Mouse (Mus musculus): ENCODE results near the gene Celsr2. TPM values are rescaled to one million over a fixed set of nuclear protein-coding genes. Genes with fewer than 3 reads are reported as not detected.

The Celsr2 gene
- total and polyA plus RNA-seq, 2 experiments from 2014 or later = 24.4 to 83.4 TPM

DNA sequence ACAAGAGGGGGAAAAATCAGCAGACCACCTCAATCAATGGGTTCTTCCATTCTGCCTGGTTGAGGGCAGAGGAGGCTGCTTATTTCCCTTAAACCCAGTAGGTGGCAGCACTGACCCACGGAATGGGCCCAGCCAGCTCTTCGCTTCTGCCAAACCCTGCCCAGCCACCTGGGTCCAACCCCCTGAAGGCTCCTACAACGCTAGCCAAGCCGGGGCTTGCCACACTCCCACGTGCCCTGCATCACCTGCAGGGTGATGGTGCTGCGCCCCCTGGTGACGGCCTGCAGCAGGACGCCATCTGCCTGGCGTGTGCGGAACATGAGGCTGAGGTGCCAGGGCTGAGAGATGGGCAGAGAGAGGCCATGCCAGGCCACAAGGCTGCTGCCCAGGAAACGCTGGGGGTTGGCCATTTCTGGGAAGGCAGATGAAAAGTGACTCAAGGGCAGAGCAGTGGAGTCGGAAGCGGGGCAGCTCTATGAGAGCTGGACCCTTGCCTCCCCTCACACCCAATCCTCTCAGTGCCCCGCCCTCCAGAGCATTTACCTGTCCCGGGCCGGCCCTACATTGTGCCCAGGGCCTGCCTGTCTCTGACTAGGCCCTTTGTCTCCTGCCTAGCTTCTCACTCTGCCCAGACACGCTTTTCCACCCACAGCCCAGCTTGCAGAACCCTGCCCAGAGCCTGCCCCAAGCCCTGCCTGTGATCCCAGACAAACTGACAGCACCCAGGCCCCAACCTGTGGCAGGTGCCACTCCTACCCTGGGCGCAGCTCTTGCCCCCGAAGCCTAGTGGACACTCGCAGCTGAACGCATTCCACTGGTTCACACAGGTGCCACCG is 13.4 kb downstream of the Celsr2 start:
- Histone ChIP-seq H3K4me2 (ENCODE audit: low read depth, low read length, poor library complexity, severe bottlenecking) (no peak overlapping the region), H3K36me3 (ENCODE audit: insufficient read depth, low read length) (peaks cover 74% of the 10 kb centered on the region), H3K4me3 (ENCODE audit: low read depth, low read length) (no peak overlapping the region), H3K9ac (replicated peaks; ENCODE audit: low read length, poor library complexity, severe bottlenecking) (no peak overlapping the region), H3K4me1 (ENCODE audit: insufficient read depth, low read length) (peaks cover 5% of the 10 kb centered on the region; the same call in 1 of the 2 replicates), H3K9me3 (ENCODE audit: low read length) (no peaks in the 10 kb centered on the region), H3K27ac (ENCODE audit: low read depth, low read length) (peak overlapping the region; percentile 0; the same call in 1 of the 2 replicates), H3K27me3 (ENCODE audit: insufficient read depth, low read length) (no peaks in the 10 kb centered on the region)
- DNase-seq (ENCODE audit: low spot score) = peak; percentile 95
- peak; percentile 95 for TF ChIP-seq CTCF (IDR thresholded peaks at IDR 0.05)
- ATAC-seq (ENCODE audit: low FRiP score) = peak; percentile 87
- 38% methylated on average over 22 of the region's 22 CpGs for WGBS

- no peaks in the 10 kb centered on the region for H3K9me3 ChIP-seq (ENCODE audit: low read length)
- WGBS = 89% methylated on average over 5 of the region's 5 CpGs
- DNase-seq (ENCODE audit: low spot score) = no peak
- no peak overlapping the region for H3K4me2 ChIP-seq (ENCODE audit: low read depth, low read length, poor library complexity, severe bottlenecking)
- no peak for TF ChIP-seq CTCF (IDR thresholded peaks at IDR 0.05)
- no peaks in the 10 kb centered on the region for H3K4me1 ChIP-seq (ENCODE audit: insufficient read depth, low read length)
- H3K4me3 ChIP-seq (ENCODE audit: low read depth, low read length) = no peak overlapping the region
- H3K9ac ChIP-seq (replicated peaks; ENCODE audit: low read length, poor library complexity, severe bottlenecking) = no peak overlapping the region
- peaks cover 77% of the 10 kb centered on the region for H3K36me3 ChIP-seq (ENCODE audit: insufficient read depth, low read length)
- no peak for ATAC-seq (ENCODE audit: low FRiP score)
- H3K27ac ChIP-seq (ENCODE audit: low read depth, low read length) = no peak overlapping the region
- H3K27me3 ChIP-seq (ENCODE audit: insufficient read depth, low read length) = no peaks in the 10 kb centered on the region
Measured at GRCm38 (mm10) chr3:108400442-108400841, 14.9 kb downstream of the Celsr2 start.

- no peak for DNase-seq (ENCODE audit: low spot score)
- Histone ChIP-seq H3K36me3 (ENCODE audit: insufficient read depth, low read length) (peaks cover 66% of the 10 kb centered on the region), H3K4me1 (ENCODE audit: insufficient read depth, low read length) (no peaks in the 10 kb centered on the region), H3K27ac (ENCODE audit: low read depth, low read length) (no peak overlapping the region), H3K9me3 (ENCODE audit: low read length) (no peaks in the 10 kb centered on the region), H3K4me2 (ENCODE audit: low read depth, low read length, poor library complexity, severe bottlenecking) (no peak overlapping the region), H3K9ac (replicated peaks; ENCODE audit: low read length, poor library complexity, severe bottlenecking) (no peak overlapping the region), H3K4me3 (ENCODE audit: low read depth, low read length) (no peak overlapping the region), H3K27me3 (ENCODE audit: insufficient read depth, low read length) (no peaks in the 10 kb centered on the region)
- 94% methylated on average over 9 of the region's 9 CpGs for WGBS
- no peak for TF ChIP-seq CTCF (IDR thresholded peaks at IDR 0.05)
- ATAC-seq (ENCODE audit: low FRiP score) = no peak
Measured at GRCm38 (mm10) chr3:108398281-108398680, 17.1 kb downstream of the Celsr2 start.

DNA sequence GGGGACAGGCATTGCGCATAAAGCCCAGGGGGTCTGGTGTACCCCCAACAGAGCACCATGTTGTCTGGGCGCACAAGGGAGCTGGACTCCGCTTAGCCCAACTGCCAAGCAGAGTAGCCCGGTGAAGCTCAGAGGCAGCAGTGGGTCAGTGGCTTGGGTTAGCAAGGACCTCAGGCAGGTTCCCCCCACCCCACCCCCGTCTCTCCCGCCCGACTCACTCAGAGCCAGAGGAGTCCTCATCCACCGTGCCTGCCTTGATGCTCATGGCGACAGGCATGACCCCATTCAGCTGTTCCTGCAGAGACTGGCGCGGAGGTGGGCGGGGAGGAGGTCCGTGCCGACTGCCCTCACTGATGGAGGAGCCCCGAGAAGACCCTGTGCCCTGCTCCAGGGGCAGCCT is 22.6 kb downstream of the Celsr2 start:
- peaks cover 35% of the 10 kb centered on the region for H3K36me3 ChIP-seq (ENCODE audit: insufficient read depth, low read length)
- H3K27me3 ChIP-seq (ENCODE audit: insufficient read depth, low read length) = no peaks in the 10 kb centered on the region
- no peak for TF ChIP-seq CTCF (IDR thresholded peaks at IDR 0.05)
- H3K9ac ChIP-seq (replicated peaks; ENCODE audit: low read length, poor library complexity, severe bottlenecking) = no peak overlapping the region
- H3K4me1 ChIP-seq (ENCODE audit: insufficient read depth, low read length) = no peaks in the 10 kb centered on the region
- no peak overlapping the region for H3K27ac ChIP-seq (ENCODE audit: low read depth, low read length)
- H3K4me2 ChIP-seq (ENCODE audit: low read depth, low read length, poor library complexity, severe bottlenecking) = no peak overlapping the region
- ATAC-seq (ENCODE audit: low FRiP score) (no peak), DNase-seq (ENCODE audit: low spot score) (no peak)
- H3K9me3 ChIP-seq (ENCODE audit: low read length) = no peaks in the 10 kb centered on the region
- H3K4me3 ChIP-seq (ENCODE audit: low read depth, low read length) = no peak overlapping the region
- 51% methylated on average over 13 of the region's 15 CpGs for WGBS

- no peak for DNase-seq (ENCODE audit: low spot score)
- no peaks in the 10 kb centered on the region for H3K9me3 ChIP-seq (ENCODE audit: low read length)
- H3K4me2 ChIP-seq (ENCODE audit: low read depth, low read length, poor library complexity, severe bottlenecking) = no peak overlapping the region
- ATAC-seq (ENCODE audit: low FRiP score) = no peak
- peaks cover 30% of the 10 kb centered on the region for H3K36me3 ChIP-seq (ENCODE audit: insufficient read depth, low read length)
- H3K27ac ChIP-seq (ENCODE audit: low read depth, low read length) = no peak overlapping the region
- no peaks in the 10 kb centered on the region for H3K27me3 ChIP-seq (ENCODE audit: insufficient read depth, low read length)
- no peak for TF ChIP-seq CTCF (IDR thresholded peaks at IDR 0.05)
- H3K9ac ChIP-seq (replicated peaks; ENCODE audit: low read length, poor library complexity, severe bottlenecking) = no peak overlapping the region
- H3K4me1 ChIP-seq (ENCODE audit: insufficient read depth, low read length) = no peaks in the 10 kb centered on the region
- 23% methylated on average over 10 of the region's 10 CpGs for WGBS
- H3K4me3 ChIP-seq (ENCODE audit: low read depth, low read length) = no peak overlapping the region
Measured at GRCm38 (mm10) chr3:108392299-108392698, 23.1 kb downstream of the Celsr2 start.

GRCm38 (mm10) chr3:108389111-108389545 is 26.2 kb downstream of the Celsr2 start:
- Histone ChIP-seq H3K4me3 (ENCODE audit: low read depth, low read length) (no peak overlapping the region), H3K4me2 (ENCODE audit: low read depth, low read length, poor library complexity, severe bottlenecking) (no peak overlapping the region), H3K4me1 (ENCODE audit: insufficient read depth, low read length) (no peaks in the 10 kb centered on the region), H3K27ac (ENCODE audit: low read depth, low read length) (no peak overlapping the region), H3K9me3 (ENCODE audit: low read length) (no peaks in the 10 kb centered on the region), H3K27me3 (ENCODE audit: insufficient read depth, low read length) (no peaks in the 10 kb centered on the region), H3K9ac (replicated peaks; ENCODE audit: low read length, poor library complexity, severe bottlenecking) (no peak overlapping the region), H3K36me3 (ENCODE audit: insufficient read depth, low read length) (peaks cover 13% of the 10 kb centered on the region)
- ATAC-seq (ENCODE audit: low FRiP score) = peak; percentile 81
- TF ChIP-seq CTCF (IDR thresholded peaks at IDR 0.05) = peak; percentile 99
- DNase-seq (ENCODE audit: low spot score) = peak; percentile 98
- WGBS = 2% methylated on average over 5 of the region's 5 CpGs
